Mouse (Mus musculus): ENCODE results near the gene Fgd5. TPM values are rescaled to one million over a fixed set of nuclear protein-coding genes. Genes with fewer than 3 reads are reported as not detected.
"Not testable (repeated sequence)": the region's sequence is repeated elsewhere in the genome, so short reads cannot be mapped to it uniquely, and the experiment has no call there.

Fgd5 gene
- polyA plus RNA-seq, 3 experiments from 2014 or later: not detected

- ATAC-seq: peak; percentile 58
Measured at GRCm38 (mm10) chr6:92067146-92067790, 88.6 kb downstream of the Fgd5 start.

- no peak for ATAC-seq
Measured at GRCm38 (mm10) chr6:92071121-92071839, 92.6 kb downstream of the Fgd5 start.

- ATAC-seq: no peak
Measured at GRCm38 (mm10) chr6:92080730-92081129, 102.1 kb downstream of the Fgd5 start.

- ATAC-seq: no peak
Measured at GRCm38 (mm10) chr6:92082756-92083155, 104.1 kb downstream of the Fgd5 start.

- ATAC-seq: no peak
Measured at GRCm38 (mm10) chr6:92084932-92085331, 106.3 kb downstream of the Fgd5 start.

GRCm38 (mm10) chr6:92089141-92089540 lies 110.5 kb downstream of the Fgd5 start:
- not testable (repeated sequence) for ATAC-seq

GRCm38 (mm10) chr6:92089982-92090381 lies 111.3 kb downstream of the Fgd5 start:
- no peak for ATAC-seq

- no peak for ATAC-seq
Measured at GRCm38 (mm10) chr6:92090497-92090896, 111.8 kb downstream of the Fgd5 start.

GRCm38 (mm10) chr6:92091130-92091591 lies 112.5 kb downstream of the Fgd5 start, which contains the start of gene Nr2c2:
Nr2c2 (plus strand) TSS chr6:92091390.
- ATAC-seq: peak; percentile 49

- peak; percentile 92 for ATAC-seq
Measured at GRCm38 (mm10) chr6:92091767-92092489, 113.2 kb downstream of the Fgd5 start.

- ATAC-seq: no peak
Measured at GRCm38 (mm10) chr6:92092737-92093136, 114.1 kb downstream of the Fgd5 start.

- ATAC-seq: no peak
Measured at GRCm38 (mm10) chr6:92093869-92094268, 115.2 kb downstream of the Fgd5 start.

- no peak for ATAC-seq
Measured at GRCm38 (mm10) chr6:92100679-92101360, 122.1 kb downstream of the Fgd5 start.

- no peak for ATAC-seq
Measured at GRCm38 (mm10) chr6:92124547-92124946, 145.9 kb downstream of the Fgd5 start.

Other genes with a start within 250 kb of the Fgd5 start
- gene Grip2, start 151.6 kb upstream of the Fgd5 start, polyA plus RNA-seq (2017; shearing (Covaris generic)): under 1 TPM; 0.06 to 0.41 (median 0.21) TPM
- 10 to 100 TPM; 49.5 to 54.7 (median 50.6) TPM for gene Ccdc174, start 100.8 kb upstream of the Fgd5 start, polyA plus RNA-seq (2017; shearing (Covaris generic))
- gene 4930590J08Rik, start 76.1 kb upstream of the Fgd5 start, polyA plus RNA-seq (2017; shearing (Covaris generic)): under 1 TPM; 0.40 to 0.59 (median 0.59) TPM
- gene Nr2c2, start 112.5 kb downstream of the Fgd5 start, polyA plus RNA-seq (2017; shearing (Covaris generic)): 100 to 1,000 TPM in 1 of 3 experiments, 10 to 100 TPM in 2; 56.7 to 125 (median 94.5) TPM
- gene Mrps25, start 205.2 kb downstream of the Fgd5 start, polyA plus RNA-seq (2017; shearing (Covaris generic)): 10 to 100 TPM; 40.1 to 68.0 (median 49.6) TPM
- gene Rbsn, start 236.0 kb downstream of the Fgd5 start, polyA plus RNA-seq (2017; shearing (Covaris generic)): 10 to 100 TPM; 10.1 to 11.9 (median 11.5) TPM

Measured in inflammation-experienced regulatory T-cells, adult 6 months (primary cell).